Mouse (Mus musculus): ENCODE data around the gene Agbl4. TPM values are rescaled to one million over a fixed set of nuclear protein-coding genes. Genes with fewer than 3 reads are reported as not detected.

Gene Agbl4
- polyA plus RNA-seq, 1 experiment, result not detected

DNA sequence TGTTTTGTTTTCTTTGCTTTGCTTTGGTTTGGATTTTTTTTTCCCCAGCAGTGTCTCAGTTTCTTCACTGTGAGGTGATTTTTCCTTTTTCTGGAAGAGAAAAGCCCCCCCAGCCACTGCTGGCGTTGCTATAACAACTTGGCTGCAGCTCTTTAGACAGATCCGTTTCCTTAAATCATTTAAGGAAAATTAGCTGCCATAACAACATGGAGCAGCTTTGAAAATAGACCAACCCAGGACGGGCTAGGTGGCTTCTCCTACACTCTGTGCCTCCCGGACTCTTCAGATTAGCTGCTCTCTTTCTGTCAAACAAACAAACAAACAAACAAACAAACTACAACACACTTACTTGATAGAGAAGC is 1182.4 kb downstream of the Agbl4 start:
- no peak for TF ChIP-seq GATA1 (IDR thresholded peaks at IDR 0.05; ENCODE audit: low read length)

GRCm38 (mm10) chr4:111580239-111580638 is 1182.8 kb downstream of the Agbl4 start:
- TF ChIP-seq GATA1 (IDR thresholded peaks at IDR 0.05; ENCODE audit: low read length), result no peak

DNA sequence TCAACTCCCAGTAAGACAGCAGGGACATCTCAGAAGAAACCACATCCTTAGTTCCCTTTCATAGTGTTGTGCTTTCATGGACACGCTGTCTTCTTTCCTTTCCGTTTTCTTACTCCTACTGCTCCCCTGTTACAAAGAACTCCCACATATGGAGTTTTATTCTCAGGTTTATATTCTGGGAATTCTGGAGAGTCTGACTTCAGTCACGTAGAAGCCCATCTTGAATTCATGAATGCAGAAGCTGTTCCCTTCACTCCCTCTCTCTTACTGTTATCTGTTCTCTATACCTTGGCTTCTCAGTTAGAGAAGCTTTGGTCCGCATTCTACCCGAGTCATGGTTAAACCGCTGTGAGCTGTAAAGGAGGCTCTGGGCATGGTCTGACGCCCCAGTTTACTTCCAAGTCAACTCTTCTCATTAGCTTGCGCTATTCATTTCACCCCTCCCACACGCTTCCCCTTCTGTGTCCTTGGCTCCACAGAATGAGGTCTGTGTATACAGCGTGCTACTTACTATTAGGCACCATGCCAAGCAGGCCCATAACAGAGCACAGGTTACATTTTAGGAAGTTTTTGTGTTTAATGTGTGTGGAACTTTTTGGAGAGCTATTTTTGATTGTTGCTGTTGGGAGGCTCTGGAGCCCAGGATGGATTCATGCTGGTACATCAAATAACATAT is 1186.2 kb downstream of the Agbl4 start:
- TF ChIP-seq GATA1 (IDR thresholded peaks at IDR 0.05; ENCODE audit: low read length), result no peak

DNA sequence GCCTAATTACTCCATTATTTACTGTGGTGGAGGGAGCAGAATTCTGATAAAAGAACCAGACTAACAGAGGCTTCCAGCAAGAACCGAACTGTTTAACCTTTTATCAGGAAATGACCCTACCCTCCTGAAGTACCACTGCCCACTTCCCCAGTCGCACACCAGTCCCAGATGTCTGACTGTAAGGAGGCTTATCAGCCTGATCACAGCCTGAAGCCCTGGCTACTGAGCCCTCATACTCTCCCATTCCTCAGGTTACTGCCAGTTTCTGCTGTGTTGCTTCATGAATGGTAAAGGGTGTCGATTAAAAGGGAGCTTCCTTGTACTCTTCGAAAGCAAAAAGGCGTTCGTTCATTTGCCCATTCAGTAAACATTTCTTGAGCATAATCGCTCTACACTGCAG is 1186.8 kb downstream of the Agbl4 start:
- TF ChIP-seq GATA1 (IDR thresholded peaks at IDR 0.05; ENCODE audit: low read length), result no peak

GRCm38 (mm10) chr4:111588211-111588610 is 1190.8 kb downstream of the Agbl4 start:
- TF ChIP-seq GATA1 (IDR thresholded peaks at IDR 0.05; ENCODE audit: low read length), result no peak

GRCm38 (mm10) chr4:111589467-111590170 is 1192.2 kb downstream of the Agbl4 start:
- no peak for TF ChIP-seq GATA1 (IDR thresholded peaks at IDR 0.05; ENCODE audit: low read length)

DNA sequence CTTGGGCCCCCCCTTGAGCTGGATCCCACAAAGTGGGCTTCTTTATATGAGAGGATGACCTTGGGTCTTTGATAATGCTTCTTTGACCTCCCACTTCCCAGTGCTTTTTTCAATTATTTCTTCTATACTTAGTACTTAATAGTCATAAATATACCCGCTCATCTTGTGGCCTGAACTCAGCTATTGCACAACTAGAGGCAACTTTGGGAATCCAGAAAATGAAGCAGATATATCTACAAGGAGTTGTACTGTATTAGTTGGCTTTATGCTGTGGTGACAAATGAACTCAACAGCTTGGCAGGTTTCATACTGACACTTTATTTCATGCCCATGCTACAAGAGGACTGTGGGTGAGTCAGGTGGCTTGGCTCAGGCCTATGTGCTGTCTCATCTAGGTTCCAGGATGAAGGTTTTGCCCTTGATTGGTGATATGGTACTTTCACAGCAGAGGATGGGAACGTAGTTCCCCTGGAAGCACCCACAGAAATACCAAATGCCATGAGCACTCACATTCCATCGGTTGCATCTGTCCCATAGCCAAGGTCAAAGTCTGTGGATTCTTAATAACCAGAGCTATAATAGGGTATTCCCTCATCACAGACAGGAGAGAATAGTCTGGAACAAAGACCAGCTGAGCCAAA is 1197.3 kb downstream of the Agbl4 start:
- no peak for TF ChIP-seq GATA1 (IDR thresholded peaks at IDR 0.05; ENCODE audit: low read length)

- no peak for TF ChIP-seq GATA1 (IDR thresholded peaks at IDR 0.05; ENCODE audit: low read length)
Observed at GRCm38 (mm10) chr4:111597249-111597661, 1199.8 kb downstream of the Agbl4 start.

DNA sequence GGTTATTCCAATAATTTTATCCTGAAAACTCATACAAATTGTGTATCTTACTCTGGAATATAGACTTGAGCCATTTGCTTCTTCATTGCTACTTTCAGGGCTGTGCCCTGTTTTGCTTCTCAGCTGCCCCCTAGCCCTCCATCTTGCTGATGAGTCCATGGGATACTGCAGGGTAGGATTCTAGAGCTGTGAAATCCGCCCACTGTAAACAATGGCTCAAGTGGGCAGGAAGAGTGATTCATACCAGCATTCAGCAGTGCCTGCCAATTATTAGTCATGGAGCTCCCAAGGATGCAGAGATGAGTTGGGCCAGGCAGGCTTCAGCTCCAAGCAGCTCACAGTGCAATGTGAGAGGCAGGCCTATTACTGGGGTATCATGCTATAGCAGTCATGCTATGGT is 1200.5 kb downstream of the Agbl4 start:
- no peak for TF ChIP-seq GATA1 (IDR thresholded peaks at IDR 0.05; ENCODE audit: low read length)

GRCm38 (mm10) chr4:111603194-111603593 is 1205.7 kb downstream of the Agbl4 start:
- no peak for TF ChIP-seq GATA1 (IDR thresholded peaks at IDR 0.05; ENCODE audit: low read length)

DNA sequence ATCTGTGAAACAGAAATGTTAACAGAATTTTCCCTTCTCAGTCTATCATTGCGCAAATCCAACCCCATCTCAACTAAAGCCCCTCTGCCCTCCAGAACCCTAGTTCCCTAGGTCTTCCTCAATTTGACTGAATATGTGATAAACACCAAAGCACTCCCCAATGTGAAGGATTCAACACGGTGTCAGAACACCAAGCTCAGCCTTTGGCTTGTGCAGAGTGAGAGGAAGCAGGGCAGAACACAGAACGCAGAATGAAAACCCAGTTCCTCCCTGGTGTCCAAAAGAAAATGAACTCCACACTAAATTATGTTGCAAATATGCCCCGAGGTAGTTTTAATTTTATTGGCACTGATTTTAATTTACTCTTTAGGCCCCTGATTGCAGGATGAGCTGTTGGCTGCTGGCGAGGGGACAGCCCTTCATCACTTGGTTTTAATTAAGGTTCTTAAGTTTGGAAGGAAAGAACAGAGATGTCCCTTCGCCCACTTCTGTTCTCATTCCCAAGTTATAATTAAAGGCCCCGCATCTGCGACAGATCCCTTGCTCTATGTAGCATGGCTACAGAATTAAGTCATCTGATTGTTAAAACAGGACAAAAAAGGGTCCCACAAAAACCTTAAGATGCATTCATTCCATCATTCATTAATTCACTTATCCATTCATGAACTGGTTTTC is 1210.5 kb downstream of the Agbl4 start:
- no peak for TF ChIP-seq GATA1 (IDR thresholded peaks at IDR 0.05; ENCODE audit: low read length)

DNA sequence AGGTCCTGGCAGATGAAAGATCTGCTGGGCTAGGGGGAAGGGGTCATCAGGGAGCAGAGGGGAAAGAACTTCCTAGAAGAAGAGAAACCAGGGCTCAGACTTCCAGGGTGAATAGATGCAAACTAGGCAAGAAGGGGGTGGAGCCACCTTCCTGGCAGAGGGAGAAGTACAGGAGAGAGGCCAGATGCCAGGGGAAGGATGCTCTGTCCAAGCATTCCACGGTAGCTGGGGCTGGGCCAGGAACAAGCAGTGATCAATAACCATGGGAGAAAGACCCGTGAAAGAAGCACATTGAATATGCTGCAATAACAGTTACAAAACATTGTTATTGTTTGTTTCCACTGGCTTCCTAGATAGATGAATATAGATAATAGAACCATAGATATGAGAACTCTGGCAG is 1224.4 kb downstream of the Agbl4 start:
- TF ChIP-seq GATA1 (IDR thresholded peaks at IDR 0.05; ENCODE audit: low read length), result no peak

DNA sequence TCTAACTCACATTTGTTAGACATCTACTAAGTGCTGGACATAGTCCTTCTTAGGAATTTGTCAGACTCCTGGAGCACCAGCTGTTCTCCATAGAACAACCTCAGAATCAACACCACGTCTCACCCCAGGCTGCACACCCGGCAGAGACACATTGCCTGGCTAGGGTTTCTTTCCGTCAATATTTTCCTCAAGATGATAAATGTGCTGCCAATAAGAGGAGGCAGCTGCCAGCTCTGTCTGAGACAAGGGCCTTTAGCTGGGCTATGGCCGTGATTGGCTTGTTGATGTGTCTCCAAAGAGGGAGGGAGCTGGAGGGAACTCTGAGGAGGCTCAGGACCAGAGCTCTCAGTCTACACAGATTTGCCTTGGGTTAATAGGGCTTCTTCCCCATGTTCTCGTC is 1227.5 kb downstream of the Agbl4 start:
- no peak for TF ChIP-seq GATA1 (IDR thresholded peaks at IDR 0.05; ENCODE audit: low read length)

- no peak for TF ChIP-seq GATA1 (IDR thresholded peaks at IDR 0.05; ENCODE audit: low read length)
Observed at GRCm38 (mm10) chr4:111626118-111626830, 1228.8 kb downstream of the Agbl4 start.

DNA sequence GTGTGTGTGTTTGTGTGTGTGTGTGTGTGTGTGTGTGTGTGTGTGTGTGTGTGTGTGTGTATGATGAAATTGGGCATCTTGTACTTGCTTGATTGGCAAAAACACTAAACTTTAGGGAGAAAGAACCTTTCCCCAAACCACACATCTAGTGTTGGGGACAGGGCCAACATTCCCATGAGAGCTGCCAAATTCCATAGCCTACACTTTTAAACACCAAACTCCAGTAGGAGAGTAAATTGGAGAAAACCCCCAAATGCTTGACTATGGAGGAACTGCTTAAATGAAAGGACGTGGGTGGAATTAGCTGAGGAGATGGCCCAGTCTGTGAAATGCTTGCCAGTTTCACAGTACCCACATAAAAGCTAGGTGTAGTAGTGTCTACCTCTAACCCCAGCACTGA is 1235.2 kb downstream of the Agbl4 start:
- TF ChIP-seq GATA1 (IDR thresholded peaks at IDR 0.05; ENCODE audit: low read length), result no peak
